Mouse (Mus musculus) megakaryocyte, embryonic 14.5 days (primary cell): ENCODE data around the gene Rpe. TPM values are rescaled to one million over a fixed set of nuclear protein-coding genes. Genes with fewer than 3 reads are reported as not detected.

Experiments used
- H3K27me3 ChIP-seq: replicated peaks from 2 replicates; pipeline ENCODE3; 2012; ENCODE audit warnings: inconsistent platforms
- H3K36me3 ChIP-seq: replicated peaks from 2 replicates; pipeline ENCODE3; 2012; ENCODE audit warnings: low read length, inconsistent platforms, mixed read lengths
- H3K4me1 ChIP-seq: 2 replicates; pipeline ENCODE4 v1.6.1; 2012; ENCODE audit warnings: inconsistent platforms
- H3K4me3 ChIP-seq: replicated peaks from 2 replicates; pipeline ENCODE3; 2012; ENCODE audit warnings: moderate library complexity, mild to moderate bottlenecking, inconsistent platforms
- H3K9me3 ChIP-seq: 2 replicates; pipeline ENCODE4 v1.6.1; 2012; ENCODE audit warnings: inconsistent platforms
- FLI1 ChIP-seq: IDR thresholded peaks from 2 replicates; pipeline ENCODE4 v1.6.1; 2012; ENCODE audit warnings: low read length, inconsistent platforms, mixed read lengths
- GATA1 ChIP-seq: IDR thresholded peaks from 3 replicates; pipeline ENCODE4 v1.6.1; 2012; ENCODE audit warnings: mixed read lengths, low read length, inconsistent platforms, borderline replicate concordance
- polyA plus RNA-seq: library from polyadenylated mRNA; stranded (reverse); fragments of >175 nt; gene quantifications from 2 replicates; pipeline ENCODE4 v1.2.3, GENCODE M21; 2012; ENCODE audit warnings: low replicate concordance; ENCODE audit not compliant: insufficient read depth

The Rpe gene
- polyA plus RNA-seq, 1 experiment: 8.7 TPM

DNA sequence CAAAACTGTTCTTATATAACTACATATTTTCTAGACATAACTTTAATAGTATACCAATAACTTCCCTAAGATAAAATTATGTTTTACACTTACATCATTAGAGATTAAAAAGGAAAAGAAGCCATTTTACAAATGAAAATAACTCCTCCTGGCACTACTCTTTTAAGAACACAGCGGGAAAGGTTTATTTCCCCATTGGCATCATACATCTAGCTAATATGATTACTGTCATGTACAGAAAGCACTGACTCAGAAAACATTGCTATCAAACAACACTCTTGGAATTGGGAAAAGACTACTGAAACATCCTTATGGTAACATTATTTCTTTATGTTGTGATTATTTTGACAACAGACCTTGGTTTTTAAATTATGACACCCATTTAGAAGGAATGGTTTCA is 68.1 kb downstream of the Rpe start:
- H3K9me3 ChIP-seq: no peaks in the 10 kb centered on the region
- TF ChIP-seq GATA1: no peak
- no peak for TF ChIP-seq FLI1

More for the DNA sequence above, 68.1 kb downstream of the Rpe start:
- Histone ChIP-seq H3K27me3 (no peaks in the 10 kb centered on the region), H3K4me1 (no peaks in the 10 kb centered on the region), H3K4me3 (no peak overlapping the region), H3K36me3 (peaks cover 21% of the 10 kb centered on the region)

Other genes starting within 250 kb of the Rpe start
- gene Unc80, start 232.5 kb upstream of the Rpe start, polyA plus RNA-seq: not detected in 2 replicates
- 0.27 TPM in 1 of 2 replicates, not detected in the other for gene Kansl1l, start 116.7 kb downstream of the Rpe start, polyA plus RNA-seq
- 1.5 and 3.2 TPM in 2 replicates for gene Acadl, start 162.4 kb downstream of the Rpe start, polyA plus RNA-seq
- gene Myl1, start 244.6 kb downstream of the Rpe start, polyA plus RNA-seq: 0.15 TPM in 1 of 2 replicates, not detected in the other